Mouse (Mus musculus): ENCODE measurements at regions not wholly inside any gene's neighbourhood (a gene's known extent, or its start where the extent isn't known, plus 50 kb on each side); places are given as distances from the start of the nearest gene placed in this dataset.

GRCm38 (mm10) chr1:194019282-194019681 lies 598.7 kb upstream of the Plxna2 start:
- Histone ChIP-seq H3K9me3 (replicated peaks) (no peaks in the 10 kb centered on the region), H3K4me3 (ENCODE audit: low read depth, low read length) (no peak overlapping the region), H3K36me3 (replicated peaks) (no peaks in the 10 kb centered on the region), H3K4me1 (ENCODE audit: insufficient read depth, low read depth, low read length) (no peaks in the 10 kb centered on the region), H3K27me3 (ENCODE audit: insufficient read depth, low read length) (no peaks in the 10 kb centered on the region)
- ATAC-seq (ENCODE audit: extremely low read depth, insufficient number of reproducible peaks, low FRiP score, poor library complexity, severe bottlenecking) (no peak), DNase-seq (ENCODE audit: low spot score) (no peak)
- no peak for TF ChIP-seq TAL1 (conservative IDR thresholded peaks at IDR 0.05; ENCODE audit: low read depth, low read length)

GRCm38 (mm10) chr1:193992226-193992625 lies 622.1 kb upstream of the Camk1g start:
- Histone ChIP-seq H3K4me1 (ENCODE audit: insufficient read depth, low read depth, low read length) (no peaks in the 10 kb centered on the region), H3K9me3 (replicated peaks) (no peaks in the 10 kb centered on the region), H3K27me3 (ENCODE audit: insufficient read depth, low read length) (no peaks in the 10 kb centered on the region), H3K4me3 (ENCODE audit: low read depth, low read length) (no peak overlapping the region), H3K36me3 (replicated peaks) (no peaks in the 10 kb centered on the region)
- TF ChIP-seq CTCF (IDR thresholded peaks at IDR 0.05; ENCODE audit: low read depth, low read length): no peak
- no peak for TF ChIP-seq GATA1 (IDR thresholded peaks at IDR 0.05; ENCODE audit: borderline replicate concordance, low read length)
- no peak for TF ChIP-seq GATA2 (IDR thresholded peaks at IDR 0.05; ENCODE audit: borderline replicate concordance, low read depth, low read length)
- DNase-seq (ENCODE audit: low spot score): no peak
- no peak for ATAC-seq (ENCODE audit: extremely low read depth, insufficient number of reproducible peaks, low FRiP score, poor library complexity, severe bottlenecking)

GRCm38 (mm10) chr1:193989956-193990675 lies 620.0 kb upstream of the Camk1g start:
- no peaks in the 10 kb centered on the region for H3K27me3 ChIP-seq (ENCODE audit: insufficient read depth, low read length)
- H3K4me3 ChIP-seq (ENCODE audit: low read depth, low read length): no peak overlapping the region
- no peaks in the 10 kb centered on the region for H3K9me3 ChIP-seq (replicated peaks)
- DNase-seq (ENCODE audit: low spot score): no peak
- no peak for ATAC-seq (ENCODE audit: extremely low read depth, insufficient number of reproducible peaks, low FRiP score, poor library complexity, severe bottlenecking)
- TF ChIP-seq CTCF (IDR thresholded peaks at IDR 0.05; ENCODE audit: low read depth, low read length): no peak
- no peak for TF ChIP-seq POLR2AphosphoS5 (IDR thresholded peaks at IDR 0.05; ENCODE audit: insufficient replicate concordance, low read depth, low read length)
- no peak for TF ChIP-seq GATA2 (IDR thresholded peaks at IDR 0.05; ENCODE audit: borderline replicate concordance, low read depth, low read length)
- no peak for TF ChIP-seq GATA1 (IDR thresholded peaks at IDR 0.05; ENCODE audit: borderline replicate concordance, low read length)
- no peak for TF ChIP-seq TAL1 (conservative IDR thresholded peaks at IDR 0.05; ENCODE audit: low read depth, low read length)
- H3K36me3 ChIP-seq (replicated peaks): no peaks in the 10 kb centered on the region
- no peaks in the 10 kb centered on the region for H3K4me1 ChIP-seq (ENCODE audit: insufficient read depth, low read depth, low read length)

GRCm38 (mm10) chr1:193988970-193989904 lies 619.1 kb upstream of the Camk1g start:
- H3K36me3 ChIP-seq (replicated peaks): no peaks in the 10 kb centered on the region
- H3K4me1 ChIP-seq (ENCODE audit: insufficient read depth, low read depth, low read length): no peaks in the 10 kb centered on the region
- H3K4me3 ChIP-seq (ENCODE audit: low read depth, low read length): no peak overlapping the region
- no peak for TF ChIP-seq CTCF (IDR thresholded peaks at IDR 0.05; ENCODE audit: low read depth, low read length)
- no peak for TF ChIP-seq POLR2AphosphoS5 (IDR thresholded peaks at IDR 0.05; ENCODE audit: insufficient replicate concordance, low read depth, low read length)
- ATAC-seq (ENCODE audit: extremely low read depth, insufficient number of reproducible peaks, low FRiP score, poor library complexity, severe bottlenecking): no peak
- no peak for DNase-seq (ENCODE audit: low spot score)
- H3K27me3 ChIP-seq (ENCODE audit: insufficient read depth, low read length): no peaks in the 10 kb centered on the region
- H3K9me3 ChIP-seq (replicated peaks): no peaks in the 10 kb centered on the region

- H3K9me3 ChIP-seq (replicated peaks): no peaks in the 10 kb centered on the region
- TF ChIP-seq POLR2AphosphoS5 (IDR thresholded peaks at IDR 0.05; ENCODE audit: insufficient replicate concordance, low read depth, low read length) (no peak), TAL1 (conservative IDR thresholded peaks at IDR 0.05; ENCODE audit: low read depth, low read length) (no peak), GATA2 (IDR thresholded peaks at IDR 0.05; ENCODE audit: borderline replicate concordance, low read depth, low read length) (no peak), CTCF (IDR thresholded peaks at IDR 0.05; ENCODE audit: low read depth, low read length) (no peak)
- no peaks in the 10 kb centered on the region for H3K36me3 ChIP-seq (replicated peaks)
- no peak overlapping the region for H3K4me3 ChIP-seq (ENCODE audit: low read depth, low read length)
- H3K27me3 ChIP-seq (ENCODE audit: insufficient read depth, low read length): no peaks in the 10 kb centered on the region
- DNase-seq (ENCODE audit: low spot score) (no peak), ATAC-seq (ENCODE audit: extremely low read depth, insufficient number of reproducible peaks, low FRiP score, poor library complexity, severe bottlenecking) (no peak)
- H3K4me1 ChIP-seq (ENCODE audit: insufficient read depth, low read depth, low read length): no peaks in the 10 kb centered on the region
These were observed 610.5 kb upstream of the Camk1g start for GRCm38 (mm10) chr1:193980571-193980970.

- TF ChIP-seq TAL1 (conservative IDR thresholded peaks at IDR 0.05; ENCODE audit: low read depth, low read length) (no peak), CTCF (IDR thresholded peaks at IDR 0.05; ENCODE audit: low read depth, low read length) (no peak), GATA2 (IDR thresholded peaks at IDR 0.05; ENCODE audit: borderline replicate concordance, low read depth, low read length) (no peak), POLR2AphosphoS5 (IDR thresholded peaks at IDR 0.05; ENCODE audit: insufficient replicate concordance, low read depth, low read length) (no peak)
- ATAC-seq (ENCODE audit: extremely low read depth, insufficient number of reproducible peaks, low FRiP score, poor library complexity, severe bottlenecking) (no peak), DNase-seq (ENCODE audit: low spot score) (no peak)
- Histone ChIP-seq H3K36me3 (replicated peaks) (no peaks in the 10 kb centered on the region), H3K9me3 (replicated peaks) (no peaks in the 10 kb centered on the region), H3K27me3 (ENCODE audit: insufficient read depth, low read length) (no peaks in the 10 kb centered on the region), H3K4me3 (ENCODE audit: low read depth, low read length) (no peak overlapping the region), H3K4me1 (ENCODE audit: insufficient read depth, low read depth, low read length) (no peaks in the 10 kb centered on the region)
These were observed 601.4 kb upstream of the Camk1g start for GRCm38 (mm10) chr1:193971537-193971936.
